ENCODE assay signal across 22 mouse cellular contexts in genomic region chr11:61639601-61640177, GRCm38 (mm10). TPM values are rescaled to one million over a fixed set of nuclear protein-coding genes. Genes with fewer than 3 reads are reported as not detected.
DNase-seq lines count a peak whose midpoint lies in the region; ATAC-seq and TF ChIP-seq lines count a peak whose summit lies in the region.
"Had no signal": no experiment of that assay in that cellular context is flagged by ENCODE, and none has a peak within 500 bp of the region (broad histone marks: within the 10 kb centered on the region; RNA-seq: fewer than 3 reads in every experiment).

No protein-coding gene starts in this region.

- H3K4me2 ChIP-seq in CH12.LX (ENCODE audit: insufficient read depth, low read depth, poor library complexity, severe bottlenecking), result peak overlapping the region; percentile 17; the same call in 1 of the 2 replicates
- no peak overlapping the region for H3K4me2 ChIP-seq in liver, embryonic 12.5 days
- H3K4me2 ChIP-seq: embryonic facial prominence, embryonic 12.5 days; forebrain, embryonic 13.5 days; forebrain, embryonic 15.5 days had no signal

- WGBS in spleen, adult 2 months, result 73% methylated on average over 6 of the region's 6 CpGs
- 70% methylated on average over 6 of the region's 6 CpGs for WGBS in liver, embryonic 12.5 days (ENCODE audit: insufficient replicate concordance)

- no peak for TF ChIP-seq CTCF in spleen, adult 2 months (IDR thresholded peaks at IDR 0.05; ENCODE audit: extremely low read depth, insufficient read depth, insufficient read length, insufficient replicate concordance)
- TF ChIP-seq CTCF in CH12.LX (conservative IDR thresholded peaks at IDR 0.05 in 1 of 2, IDR thresholded peaks at IDR 0.05 in 1 of 2; ENCODE audit: low read depth in 2 of 2, low read length in 2 of 2), result no peak

- no peaks in the 10 kb centered on the region for H3K27me3 ChIP-seq in spleen, adult 2 months (ENCODE audit: control insufficient read depth, insufficient read depth, low read length)
- H3K27me3 ChIP-seq in CH12.LX (replicated peaks), result no peaks in the 10 kb centered on the region
- H3K27me3 ChIP-seq in liver, embryonic 12.5 days (replicated peaks), result peaks cover 29% of the 10 kb centered on the region
- H3K27me3 ChIP-seq: embryonic facial prominence, embryonic 12.5 days; forebrain, embryonic 13.5 days; forebrain, embryonic 15.5 days had no signal

- H3K79me2 ChIP-seq in CH12.LX (replicated peaks; ENCODE audit: control insufficient read depth, extremely low read depth, insufficient read depth, poor library complexity, severe bottlenecking), result no peaks in the 10 kb centered on the region

- dilution Hi-C loops in CH12.LX (cut with MboI; ENCODE audit: extremely low pct_ligation_motif_present, extremely low pct_unique_long_range_greater_than_20kb, low sequenced_read_pairs), result no loop called here

- TF ChIP-seq POLR2A in spleen, adult 2 months (IDR thresholded peaks at IDR 0.05; ENCODE audit: low read depth, low read length), result no peak
- TF ChIP-seq POLR2A in CH12.LX (IDR thresholded peaks at IDR 0.05; ENCODE audit: low read depth, low read length), result peak; percentile 53

- no peak for ATAC-seq in liver, embryonic 12.5 days
- ATAC-seq: forebrain, embryonic 13.5 days; forebrain, embryonic 15.5 days; forebrain, postnatal 0 days had no signal

- H3K9me3 ChIP-seq in CH12.LX (replicated peaks; ENCODE audit: low read length), result peaks cover 3% of the 10 kb centered on the region
- H3K9me3 ChIP-seq in liver, embryonic 12.5 days (replicated peaks), result no peaks in the 10 kb centered on the region
- H3K9me3 ChIP-seq: embryonic facial prominence, embryonic 10.5 days; embryonic facial prominence, embryonic 12.5 days; forebrain, embryonic 13.5 days; forebrain, embryonic 15.5 days had no signal

- DNase-seq in spleen, adult 2 months (ENCODE audit: low read depth in 1 of 2, low spot score in 2 of 2), result no peak
- DNase-seq in spleen, postnatal 14 days (ENCODE audit: low spot score in 2 of 2), result no peak
- DNase-seq in thymus, postnatal 0 days (ENCODE audit: low spot score), result peak; percentile 48
- no peak for DNase-seq in thymus, postnatal 36 days
- peak; percentile 73 for DNase-seq in CH12.LX (ENCODE audit: extremely low read depth)
- peak; percentile 51 for DNase-seq in naive thymus-derived CD4-positive, alpha-beta T cell, adult 2 months (ENCODE audit: low read depth)
- DNase-seq in cerebellum, adult 9-11 months, result no peak
- DNase-seq: adrenal gland, adult 2 months; adrenal gland, postnatal 10 days; adrenal gland, postnatal 25 days; B cell, adult 2 months; cerebellum, adult 11 months; cerebellum, adult 18-20 months; cerebellum, adult 8-10 months; cerebellum, postnatal 10 days; cerebellum, postnatal 25 days; forebrain, postnatal 0 days had no signal

- H3K4me3 ChIP-seq in spleen, adult 2 months (ENCODE audit: extremely low read depth, insufficient read depth, insufficient read length), result no peak overlapping the region
- H3K4me3 ChIP-seq in CH12.LX (replicated peaks in 1 of 3; ENCODE audit: low read depth in 2 of 3, low read length in 2 of 3, poor library complexity in 1 of 3), result no peak overlapping the region
- H3K4me3 ChIP-seq in liver, embryonic 12.5 days, result no peak overlapping the region
- H3K4me3 ChIP-seq: embryonic facial prominence, embryonic 10.5 days; embryonic facial prominence, embryonic 12.5 days; forebrain, embryonic 13.5 days; forebrain, embryonic 15.5 days had no signal

- TF ChIP-seq RAD21 in CH12.LX (IDR thresholded peaks at IDR 0.05; ENCODE audit: low read depth, low read length), result no peak; the same call in 1 of the 2 replicates

- H3K27ac ChIP-seq in spleen, adult 2 months (ENCODE audit: insufficient read depth, low read length), result peak overlapping the region; percentile 79; the same call in 1 of the 2 replicates
- peak overlapping the region; percentile 92 for H3K27ac ChIP-seq in CH12.LX (ENCODE audit: insufficient read depth, low read depth)
- H3K27ac ChIP-seq in liver, embryonic 12.5 days, result no peak overlapping the region
- H3K27ac ChIP-seq: embryonic facial prominence, embryonic 10.5 days; embryonic facial prominence, embryonic 12.5 days; forebrain, embryonic 13.5 days; forebrain, embryonic 15.5 days had no signal

- peaks cover 13% of the 10 kb centered on the region; the same call in 1 of the 2 replicates for H3K4me1 ChIP-seq in spleen, adult 2 months (ENCODE audit: control insufficient read depth, insufficient read depth, insufficient read length)
- H3K4me1 ChIP-seq in CH12.LX (ENCODE audit: control insufficient read depth in 1 of 2, insufficient read depth in 2 of 2), result peaks cover 39 to 76% of the 10 kb centered on the region in 2 experiments
- no peaks in the 10 kb centered on the region for H3K4me1 ChIP-seq in liver, embryonic 12.5 days
- H3K4me1 ChIP-seq: embryonic facial prominence, embryonic 10.5 days; embryonic facial prominence, embryonic 12.5 days; forebrain, embryonic 13.5 days; forebrain, embryonic 15.5 days had no signal

- no peak; the same call in 1 of the 2 replicates for TF ChIP-seq EP300 in CH12.LX (IDR thresholded peaks at IDR 0.05; ENCODE audit: low read length)

- peak overlapping the region; percentile 3; the same call in 1 of the 2 replicates for H3K9ac ChIP-seq in CH12.LX (ENCODE audit: insufficient read depth, low read depth)
- no peak overlapping the region for H3K9ac ChIP-seq in liver, embryonic 12.5 days
- H3K9ac ChIP-seq: embryonic facial prominence, embryonic 12.5 days; forebrain, embryonic 13.5 days; forebrain, embryonic 15.5 days; forebrain, postnatal 0 days had no signal

- H3K36me3 ChIP-seq in spleen, adult 2 months (ENCODE audit: control insufficient read depth, insufficient read depth, low read length), result no peaks in the 10 kb centered on the region
- no peaks in the 10 kb centered on the region for H3K36me3 ChIP-seq in CH12.LX (replicated peaks in 1 of 2; ENCODE audit: control insufficient read depth in 1 of 2, insufficient read depth in 1 of 2, low read length in 1 of 2)
- H3K36me3 ChIP-seq in liver, embryonic 12.5 days, result no peaks in the 10 kb centered on the region
- H3K36me3 ChIP-seq: embryonic facial prominence, embryonic 10.5 days; embryonic facial prominence, embryonic 12.5 days; forebrain, embryonic 15.5 days had no signal

- in situ Hi-C loops in CH12.LX (cut with MboI; ENCODE audit: low pct_ligation_motif_present, low pct_unique_long_range_greater_than_20kb, low sequenced_read_pairs), result loop anchor here (5.0 kb wide), 1 partner anchor 527 kb away; no protein-coding TSS in a partner anchor

TF ChIP-seq in CH12.LX, 34 proteins besides CTCF, POLR2A, EP300 and RAD21 (continues in another document):
- TF ChIP-seq ETS1 (conservative IDR thresholded peaks at IDR 0.05; ENCODE audit: low read depth, low read length), result peak; percentile 50; the same call in 1 of the 2 replicates
- no peak for TF ChIP-seq ZMIZ1 (IDR thresholded peaks at IDR 0.05; ENCODE audit: low read depth, low read length)
- TF ChIP-seq MAX (IDR thresholded peaks at IDR 0.05; ENCODE audit: low read length), result no peak; the same call in 1 of the 2 replicates
- TF ChIP-seq USF2 (conservative IDR thresholded peaks at IDR 0.05; ENCODE audit: low read depth, low read length), result no peak
- peak; percentile 29; the same call in 1 of the 2 replicates for TF ChIP-seq JUND (conservative IDR thresholded peaks at IDR 0.05; ENCODE audit: low read depth, low read length)
- TF ChIP-seq RCOR1 (conservative IDR thresholded peaks at IDR 0.05; ENCODE audit: low read depth, low read length), result no peak
- no peak for TF ChIP-seq HCFC1 (IDR thresholded peaks at IDR 0.05; ENCODE audit: low read depth, low read length)
- no peak for TF ChIP-seq E2F4 (IDR thresholded peaks at IDR 0.05; ENCODE audit: insufficient replicate concordance, low read depth, low read length)
- no peak for TF ChIP-seq ZC3H11A (IDR thresholded peaks at IDR 0.05; ENCODE audit: low read depth, low read length)
- TF ChIP-seq CHD1 (IDR thresholded peaks at IDR 0.05; ENCODE audit: low read depth, low read length), result no peak
- 0 out of 2 replicates have a peak, but pooled peaks have one; percentile 9 for TF ChIP-seq SIN3A (IDR thresholded peaks at IDR 0.05; ENCODE audit: low read length)
- TF ChIP-seq ZKSCAN1 (IDR thresholded peaks at IDR 0.05; ENCODE audit: borderline replicate concordance, low read depth, low read length), result no peak
- TF ChIP-seq MXI1 (IDR thresholded peaks at IDR 0.05; ENCODE audit: low read depth, low read length), result peak; percentile 78; the same call in 1 of the 2 replicates
- no peak; the same call in 1 of the 2 replicates for TF ChIP-seq SMC3 (IDR thresholded peaks at IDR 0.05; ENCODE audit: low read depth, low read length)
- TF ChIP-seq JUN (IDR thresholded peaks at IDR 0.05; ENCODE audit: insufficient read depth, low read depth, low read length), result 0 out of 2 replicates have a peak, but pooled peaks have one; percentile 1
- TF ChIP-seq MAFK (IDR thresholded peaks at IDR 0.05; ENCODE audit: insufficient replicate concordance, low read length), result no peak
- 0 out of 2 replicates have a peak, but pooled peaks have one; percentile 73 for TF ChIP-seq MYC (IDR thresholded peaks at IDR 0.05; ENCODE audit: low read depth, low read length)
- 0 out of 2 replicates have a peak, but pooled peaks have one; percentile 9 for TF ChIP-seq MEF2A (IDR thresholded peaks at IDR 0.05; ENCODE audit: borderline replicate concordance, low read depth, low read length)
- TF ChIP-seq NELFE (IDR thresholded peaks at IDR 0.05; ENCODE audit: low read depth, low read length), result no peak
- TF ChIP-seq MAZ (IDR thresholded peaks at IDR 0.05; ENCODE audit: low read depth, low read length), result no peak; the same call in 1 of the 2 replicates
- no peak for TF ChIP-seq USF1 (IDR thresholded peaks at IDR 0.05; ENCODE audit: low read depth, low read length)
- no peak for TF ChIP-seq UBTF (IDR thresholded peaks at IDR 0.05; ENCODE audit: low read depth, low read length)

RNA-seq across cellular contexts. Expression of gene Grap, which starts 13.4 kb away (rescaled TPM):
- 85.6 and 97.1 TPM in 2 replicates for polyA plus RNA-seq in spleen, adult 2 months (2012; rRNA removed)
- polyA plus RNA-seq in thymus, postnatal 0 days (2015; fragmentation: Nextera tagmentation; extraction: Ambion mirVana), result 59.0 and 88.7 TPM in 2 replicates
- total RNA-seq in CH12.LX (2012; rRNA removed) (379 and 412 TPM in 2 replicates), CH12.LX (2014; rRNA removed) (264 and 274 TPM in 2 replicates)
- 280 and 294 TPM in 2 replicates for polyA plus RNA-seq in CH12.LX (2012; ENCODE audit: insufficient read length, low read depth)
- polyA plus RNA-seq in liver, embryonic 12.5 days (2016; fragmentation: Nextera tagmentation; extraction: Ambion mirVana), result 6.4 and 8.8 TPM in 2 replicates

RNA-seq across cellular contexts. Expression of gene Fam83g, which starts 44.2 kb away (rescaled TPM):
- polyA plus RNA-seq in spleen, adult 2 months (2012; rRNA removed), result 1.3 and 2.0 TPM in 2 replicates
- 5.5 and 5.6 TPM in 2 replicates for polyA plus RNA-seq in thymus, postnatal 0 days (2015; fragmentation: Nextera tagmentation; extraction: Ambion mirVana)
- total RNA-seq in CH12.LX (2012; rRNA removed) (50.4 and 63.7 TPM in 2 replicates), CH12.LX (2014; rRNA removed) (17.2 and 19.2 TPM in 2 replicates)
- 17.8 and 19.1 TPM in 2 replicates for polyA plus RNA-seq in CH12.LX (2012; ENCODE audit: insufficient read length, low read depth)
- polyA plus RNA-seq in liver, embryonic 12.5 days (2016; fragmentation: Nextera tagmentation; extraction: Ambion mirVana), result 8.2 and 8.5 TPM in 2 replicates

Comparison
In these comparisons a context has a peak if more than half of its experiments do, and no peak if none do; other contexts are left out.
1. DNase-seq: peak in thymus, postnatal 0 days (single experiment), CH12.LX (single experiment) and naive thymus-derived CD4-positive, alpha-beta T cell, adult 2 months (single experiment); none in spleen, adult 2 months (0 of 2), spleen, postnatal 14 days (0 of 2), thymus, postnatal 36 days (0 of 2) and cerebellum, adult 9-11 months (single experiment).